Mouse (Mus musculus) stomach, postnatal 0 days (tissue): ENCODE measurements at regions not wholly inside any gene's neighbourhood (a gene's known extent, or its start where the extent isn't known, plus 50 kb on each side); places are given as distances from the start of the nearest gene placed in this dataset.

Experiments used
- ATAC-seq: fragments of 200-750 bp; cut with Nextera tagmentation; 2 replicates; pipeline ENCODE4 v1.8.0; 2017; ENCODE audit not compliant: low FRiP score, low TSS enrichment
- DNase-seq: peaks from one replicate; pipeline ENCODE4 v3.0.0-alpha.2; 2016; ENCODE audit warnings: low spot score
- H3K27ac ChIP-seq: fragments of 300-500 bp; sonication (generic); replicated peaks from 2 replicates; pipeline ENCODE4 v1.5.1; 2014; ENCODE audit warnings: mild to moderate bottlenecking, control low read depth
- H3K27me3 ChIP-seq: fragments of 300-500 bp; sonication (generic); 2 replicates; pipeline ENCODE4 v1.6.1; 2014; ENCODE audit warnings: low read length; ENCODE audit not compliant: control insufficient read depth, insufficient read depth
- H3K36me3 ChIP-seq: fragments of 300-500 bp; sonication (generic); 2 replicates; pipeline ENCODE4 v1.6.1; 2014; ENCODE audit warnings: low read length, mixed read lengths; ENCODE audit not compliant: control insufficient read depth, insufficient read depth
- H3K4me1 ChIP-seq: fragments of 300-500 bp; sonication (generic); replicated peaks from 2 replicates; pipeline ENCODE4 v1.6.1; 2014; ENCODE audit warnings: antibody characterized with exemption; ENCODE audit not compliant: control insufficient read depth, insufficient read depth
- H3K4me2 ChIP-seq: fragments of 300-500 bp; sonication (generic); replicated peaks from 2 replicates; pipeline ENCODE4 v1.6.1; 2014; ENCODE audit warnings: low read depth, mild to moderate bottlenecking, control low read depth, moderate library complexity
- H3K4me3 ChIP-seq: fragments of 300-500 bp; sonication (generic); 2 replicates; pipeline ENCODE4 v1.5.1; 2014; ENCODE audit warnings: low read depth, low read length, control low read depth
- H3K9ac ChIP-seq: fragments of 300-500 bp; sonication (generic); 2 replicates; pipeline ENCODE4 v1.6.1; 2014; ENCODE audit warnings: mild to moderate bottlenecking, low read length, control low read depth, mixed read lengths
- H3K9me3 ChIP-seq: fragments of 300-500 bp; sonication (generic); 2 replicates; pipeline ENCODE4 v1.6.1; 2016; ENCODE audit warnings: low read length; ENCODE audit not compliant: control insufficient read depth
- CTCF ChIP-seq: IDR thresholded peaks from 2 replicates; pipeline ENCODE4 v1.5.1; 2016; ENCODE audit warnings: antibody characterized with exemption, low read depth, mild to moderate bottlenecking, moderate library complexity
- EP300 ChIP-seq: optimal IDR thresholded peaks from 2 replicates; pipeline ENCODE3; 2016; ENCODE audit warnings: antibody characterized with exemption
- WGBS: fragments of 180-500 bp; shearing (Covaris S2); extraction: QIAGEN DNeasy Blood & Tissue Kit; methylation state at CpG from one replicate; pipeline ENCODE4 v1.1.7; 2014; 5-methylcytosine and 5-hydroxymethylcytosine counted together

DNA sequence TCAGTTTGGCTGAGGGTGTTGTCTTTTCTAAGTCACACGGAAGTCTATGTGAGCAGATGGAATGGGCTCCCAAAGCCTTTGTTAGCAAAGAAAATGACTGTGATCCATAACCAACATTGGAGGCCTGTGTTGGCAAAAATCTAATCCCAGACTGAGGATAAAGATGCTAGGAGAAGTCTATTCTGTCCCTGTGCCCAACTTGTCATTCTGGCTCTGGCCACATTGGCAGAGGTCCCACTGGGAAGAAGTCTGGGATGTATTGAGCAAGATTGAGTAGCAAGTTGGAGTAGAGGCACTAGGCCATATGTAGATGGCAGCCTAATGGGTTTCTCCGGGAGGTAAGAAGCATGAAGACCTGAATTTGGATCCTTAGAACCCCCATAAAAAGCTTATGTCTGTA, 54.1 kb downstream of the Nog start:
- H3K27ac ChIP-seq: no peak overlapping the region
- no peaks in the 10 kb centered on the region for H3K36me3 ChIP-seq
- no peaks in the 10 kb centered on the region for H3K9me3 ChIP-seq
- no peak overlapping the region for H3K4me2 ChIP-seq
- H3K4me3 ChIP-seq: no peak overlapping the region
- H3K4me1 ChIP-seq: no peaks in the 10 kb centered on the region
- TF ChIP-seq EP300: no peak
- no peak for TF ChIP-seq CTCF
- H3K27me3 ChIP-seq: no peaks in the 10 kb centered on the region
- no peak for DNase-seq
- 87% methylated on average over 2 of the region's 2 CpGs for WGBS
- no peak for ATAC-seq
- no peak overlapping the region for H3K9ac ChIP-seq

DNA sequence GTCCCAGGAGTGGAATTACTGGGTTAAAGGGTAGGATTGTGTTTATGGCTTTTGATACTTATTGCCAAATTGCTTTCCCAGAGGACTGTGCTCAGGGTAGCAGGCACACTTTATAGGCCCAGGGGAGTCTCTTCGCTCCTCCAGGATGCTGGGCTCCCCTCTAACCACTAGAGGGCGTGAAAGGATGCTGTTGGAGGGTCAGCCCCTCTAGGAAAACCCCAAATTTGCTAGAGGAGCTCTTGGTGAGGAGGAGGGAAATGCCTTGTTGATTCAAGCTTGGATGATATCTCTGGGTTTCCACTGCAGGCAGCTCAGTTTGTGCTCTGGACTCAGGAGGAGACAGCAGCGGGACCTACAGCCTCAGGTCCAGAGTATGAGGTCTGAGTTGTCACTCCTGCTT, 58.8 kb downstream of the Nog start:
- Histone ChIP-seq H3K27me3 (no peaks in the 10 kb centered on the region), H3K36me3 (no peaks in the 10 kb centered on the region), H3K4me2 (no peak overlapping the region), H3K27ac (no peak overlapping the region), H3K4me3 (no peak overlapping the region), H3K4me1 (0 out of 2 replicates have a peak, but pooled peaks cover 3% of the 10 kb centered on the region), H3K9ac (no peak overlapping the region), H3K9me3 (no peaks in the 10 kb centered on the region)
- WGBS: 38% methylated on average over 3 of the region's 3 CpGs
- ATAC-seq (no peak), DNase-seq (no peak)
- TF ChIP-seq EP300 (no peak), CTCF (peak; percentile 74)

- no peak for DNase-seq
- Histone ChIP-seq H3K4me1 (0 out of 2 replicates have a peak, but pooled peaks cover 3% of the 10 kb centered on the region), H3K36me3 (no peaks in the 10 kb centered on the region), H3K27me3 (no peaks in the 10 kb centered on the region), H3K4me2 (no peak overlapping the region), H3K27ac (no peak overlapping the region), H3K9ac (no peak overlapping the region), H3K9me3 (no peaks in the 10 kb centered on the region), H3K4me3 (no peak overlapping the region)
- no peak for ATAC-seq
- 88% methylated on average over 2 of the region's 2 CpGs for WGBS
- TF ChIP-seq CTCF (no peak), EP300 (no peak)
These were observed 60.0 kb downstream of the Nog start for GRCm38 (mm10) chr11:89242130-89242529.

DNA sequence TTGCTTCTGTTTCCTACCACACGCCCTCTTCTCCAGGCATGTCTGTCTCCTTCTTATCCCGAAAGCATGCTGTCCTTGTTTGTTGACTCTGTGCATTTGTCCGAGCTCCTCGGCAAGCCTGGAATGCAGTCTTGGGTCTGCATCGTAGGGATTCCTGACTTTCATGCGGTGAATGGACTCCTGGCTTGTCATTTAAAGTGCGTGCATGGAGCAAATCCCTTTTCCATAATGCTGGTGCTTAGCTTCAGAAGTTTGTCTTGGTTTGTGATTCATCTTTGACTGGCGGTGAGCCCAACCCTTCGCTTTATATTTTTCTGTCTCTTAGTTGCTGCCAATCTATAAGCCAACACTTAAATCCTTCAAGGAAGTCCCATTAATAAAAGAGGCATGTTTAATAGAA, 62.2 kb downstream of the Nog start:
- no peak overlapping the region for H3K4me3 ChIP-seq
- no peak overlapping the region for H3K9ac ChIP-seq
- no peak overlapping the region for H3K4me2 ChIP-seq
- no peak for ATAC-seq
- H3K4me1 ChIP-seq: 0 out of 2 replicates have a peak, but pooled peaks cover 3% of the 10 kb centered on the region
- H3K36me3 ChIP-seq: no peaks in the 10 kb centered on the region
- no peaks in the 10 kb centered on the region for H3K9me3 ChIP-seq
- WGBS: 15% methylated on average over 9 of the region's 9 CpGs
- DNase-seq: no peak
- no peak for TF ChIP-seq EP300
- no peak for TF ChIP-seq CTCF
- H3K27ac ChIP-seq: no peak overlapping the region
- no peaks in the 10 kb centered on the region for H3K27me3 ChIP-seq

DNA sequence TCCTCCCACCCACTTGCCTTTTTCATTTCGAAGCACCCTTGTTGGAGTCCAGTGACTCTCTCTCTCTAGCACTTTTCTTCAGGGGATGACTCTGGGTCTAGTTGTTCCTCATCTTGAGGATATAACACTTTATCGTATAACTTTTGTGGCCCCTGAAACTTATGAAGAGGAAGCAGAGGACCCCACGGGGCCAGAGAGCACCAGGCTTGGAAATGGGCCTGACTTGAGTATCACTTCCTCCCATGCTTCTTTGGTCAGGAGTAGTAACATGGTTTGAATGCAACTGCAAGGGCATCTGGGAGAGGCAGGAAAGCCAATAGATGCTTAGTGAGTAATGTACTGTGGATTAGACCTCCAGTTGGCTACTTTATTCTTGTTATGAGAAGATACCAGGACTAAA, 65.2 kb downstream of the Nog start:
- DNase-seq (no peak), ATAC-seq (no peak)
- 88% methylated on average over 3 of the region's 3 CpGs for WGBS
- H3K4me3 ChIP-seq: no peak overlapping the region
- H3K36me3 ChIP-seq: no peaks in the 10 kb centered on the region
- no peaks in the 10 kb centered on the region for H3K9me3 ChIP-seq
- TF ChIP-seq EP300 (no peak), CTCF (no peak)
- H3K27me3 ChIP-seq: no peaks in the 10 kb centered on the region
- 0 out of 2 replicates have a peak, but pooled peaks cover 3% of the 10 kb centered on the region for H3K4me1 ChIP-seq
- no peak overlapping the region for H3K4me2 ChIP-seq
- H3K9ac ChIP-seq: no peak overlapping the region
- no peak overlapping the region for H3K27ac ChIP-seq

GRCm38 (mm10) chr11:89232884-89233480, 69.2 kb downstream of the Nog start:
- Histone ChIP-seq H3K9ac (no peak overlapping the region), H3K27ac (no peak overlapping the region), H3K36me3 (no peaks in the 10 kb centered on the region), H3K4me1 (no peaks in the 10 kb centered on the region), H3K27me3 (no peaks in the 10 kb centered on the region), H3K4me2 (no peak overlapping the region), H3K4me3 (no peak overlapping the region), H3K9me3 (no peaks in the 10 kb centered on the region)
- TF ChIP-seq EP300 (no peak), CTCF (no peak)
- WGBS: 65% methylated on average over 9 of the region's 9 CpGs
- DNase-seq (no peak), ATAC-seq (no peak)
